In genomic region chr7:30566033-30566432, GRCm38 (mm10) we compare ENCODE assay signal across 14 mouse cellular contexts. TPM values are rescaled to one million over a fixed set of nuclear protein-coding genes. Genes with fewer than 3 reads are reported as not detected.
"Had no signal": no experiment of that assay in that cellular context is flagged by ENCODE, and none has a peak within 500 bp of the region (broad histone marks: within the 10 kb centered on the region; RNA-seq: fewer than 3 reads in every experiment).

No protein-coding gene starts in this region.

- ATAC-seq: liver, postnatal 0 days; midbrain, embryonic 13.5 days had no signal

- H3K9me3 ChIP-seq: limb, embryonic 12.5 days; liver, embryonic 13.5 days; lung, embryonic 15.5 days; midbrain, embryonic 13.5 days had no signal

- H3K27me3 ChIP-seq: limb, embryonic 12.5 days; liver, embryonic 13.5 days; lung, embryonic 15.5 days; midbrain, embryonic 13.5 days had no signal

- DNase-seq: layer of hippocampus, adult 9-11 months; layer of hippocampus, postnatal 36 days; liver; liver, embryonic 13.5 days; liver, postnatal 0 days; lung, postnatal 14 days; right cerebral cortex, adult 18-20 months; right cerebral cortex, postnatal 25 days; thymus, postnatal 4 days had no signal

- H3K4me2 ChIP-seq: limb, embryonic 12.5 days; liver, embryonic 13.5 days; lung, embryonic 15.5 days; midbrain, embryonic 13.5 days had no signal

- H3K27ac ChIP-seq: limb, embryonic 12.5 days; liver, embryonic 13.5 days; lung, embryonic 15.5 days; macrophage; midbrain, embryonic 13.5 days; stomach, postnatal 0 days had no signal

- H3K4me3 ChIP-seq: limb, embryonic 12.5 days; liver, embryonic 13.5 days; lung, embryonic 15.5 days; midbrain, embryonic 13.5 days had no signal

- H3K9ac ChIP-seq: limb, embryonic 12.5 days; liver, embryonic 13.5 days; liver, postnatal 0 days; lung, embryonic 15.5 days; midbrain, embryonic 13.5 days had no signal

RNA-seq across cellular contexts. Expression of gene Igflr1, which starts 0.8 kb away (rescaled TPM):
- polyA plus RNA-seq: macrophage had no signal
